Mouse (Mus musculus) heart, embryonic 14.5 days (tissue): ENCODE measurements around the gene Smpx. TPM values are rescaled to one million over a fixed set of nuclear protein-coding genes. Genes with fewer than 3 reads are reported as not detected.

Source experiments
- ATAC-seq: fragments of 200-750 bp; cut with Nextera tagmentation; 2 replicates; pipeline ENCODE4 v1.8.0; 2017; ENCODE audit warnings: low read depth, moderate TSS enrichment; ENCODE audit not compliant: insufficient number of reproducible peaks, insufficient read depth, low FRiP score
- H3K27ac ChIP-seq, 2 experiments: fragments of 200-500 bp in 1 of 2; fragments of 300-500 bp in 1 of 2; sonication (generic) in 1 of 2; replicated peaks in 1 of 2; 2 replicates each; pipeline ENCODE4 v1.5.1; 2012 to 2014; ENCODE audit warnings: low read depth in 2 of 2, low read length in 2 of 2, control low read depth in 1 of 2, mild to moderate bottlenecking in 1 of 2, mixed read lengths in 1 of 2; ENCODE audit not compliant: control insufficient read depth in 1 of 2, insufficient read depth in 1 of 2
- H3K27me3 ChIP-seq: fragments of 300-500 bp; sonication (generic); 2 replicates; pipeline ENCODE4 v1.6.1; 2014; ENCODE audit warnings: mild to moderate bottlenecking, low read length, control low read depth; ENCODE audit not compliant: control insufficient read depth, insufficient read depth
- H3K36me3 ChIP-seq: fragments of 300-500 bp; sonication (generic); 2 replicates; pipeline ENCODE4 v1.6.1; 2014; ENCODE audit warnings: mild to moderate bottlenecking, control low read depth, low read length, mixed read lengths; ENCODE audit not compliant: control insufficient read depth, insufficient read depth
- H3K4me1 ChIP-seq, 2 experiments: fragments of 200-500 bp in 1 of 2; fragments of 300-500 bp in 1 of 2; sonication (generic) in 1 of 2; 2 replicates each; pipeline ENCODE4 v1.6.1; 2012 to 2014; ENCODE audit warnings: low read length in 2 of 2, control low read depth in 1 of 2, mixed read lengths in 1 of 2; ENCODE audit not compliant: control insufficient read depth in 2 of 2, insufficient read depth in 2 of 2
- H3K4me2 ChIP-seq: fragments of 300-500 bp; sonication (generic); 2 replicates; pipeline ENCODE4 v1.6.1; 2014; ENCODE audit warnings: mild to moderate bottlenecking, low read length
- H3K4me3 ChIP-seq, 2 experiments: fragments of 200-500 bp in 1 of 2; fragments of 300-500 bp in 1 of 2; sonication (generic) in 1 of 2; 2 replicates each; pipeline ENCODE4 v1.5.1; 2012 to 2014; ENCODE audit warnings: low read length in 2 of 2, mild to moderate bottlenecking in 2 of 2, control low read depth in 1 of 2, low read depth in 1 of 2, moderate library complexity in 1 of 2; ENCODE audit not compliant: control insufficient read depth in 1 of 2, insufficient read depth in 1 of 2
- H3K9ac ChIP-seq: fragments of 300-500 bp; sonication (generic); 2 replicates; pipeline ENCODE4 v1.6.1; 2014; ENCODE audit warnings: mild to moderate bottlenecking, low read length
- H3K9me3 ChIP-seq: fragments of 300-500 bp; sonication (generic); 2 replicates; pipeline ENCODE4 v1.6.1; 2016; ENCODE audit warnings: low read length, control low read depth; ENCODE audit not compliant: control insufficient read depth
- WGBS: fragments of 180-500 bp; shearing (Covaris S2); extraction: QIAGEN DNeasy Blood & Tissue Kit; methylation state at CpG from one replicate; pipeline ENCODE4 v1.1.7; 2014; 5-methylcytosine and 5-hydroxymethylcytosine counted together
- polyA plus RNA-seq: library from polyadenylated mRNA; unstranded; fragments of >200 nt; fragmentation: Nextera tagmentation; extraction: Ambion mirVana; gene quantifications from 2 replicates; pipeline ENCODE4 v1.2.1, GENCODE M21; 2014

Smpx gene
- polyA plus RNA-seq, 1 experiment from 2014 or later, result 893 TPM

- H3K27me3 ChIP-seq, result no peaks in the 10 kb centered on the region
- ATAC-seq, result no peak
- H3K9ac ChIP-seq, result no peak overlapping the region
- H3K27ac ChIP-seq, result no peak overlapping the region
- 51% methylated on average over 2 of the region's 2 CpGs for WGBS
- no peaks in the 10 kb centered on the region for H3K4me1 ChIP-seq
- H3K4me2 ChIP-seq, result no peak overlapping the region
- no peaks in the 10 kb centered on the region for H3K9me3 ChIP-seq
- 0 out of 2 replicates have a peak, but pooled peaks cover 6% of the 10 kb centered on the region for H3K36me3 ChIP-seq
- H3K4me3 ChIP-seq, result no peak overlapping the region
These were observed 8.5 kb downstream of the Smpx start for GRCm38 (mm10) chrX:157707236-157707635.

- no peak overlapping the region for H3K27ac ChIP-seq
- no peak for ATAC-seq
- 0 out of 2 replicates have a peak, but pooled peaks cover 6% of the 10 kb centered on the region for H3K36me3 ChIP-seq
- 61% methylated on average over 4 of the region's 4 CpGs for WGBS
- no peaks in the 10 kb centered on the region for H3K4me1 ChIP-seq
- no peak overlapping the region for H3K4me2 ChIP-seq
- no peak overlapping the region for H3K9ac ChIP-seq
- H3K4me3 ChIP-seq, result no peak overlapping the region
- H3K9me3 ChIP-seq, result no peaks in the 10 kb centered on the region
- no peaks in the 10 kb centered on the region for H3K27me3 ChIP-seq
These were observed 10.0 kb downstream of the Smpx start for GRCm38 (mm10) chrX:157708616-157709280.

GRCm38 (mm10) chrX:157719907-157720306 is 21.2 kb downstream of the Smpx start:
- H3K27ac ChIP-seq, result no peak overlapping the region
- H3K27me3 ChIP-seq, result no peaks in the 10 kb centered on the region
- H3K9ac ChIP-seq, result no peak overlapping the region
- no peak overlapping the region for H3K4me2 ChIP-seq
- no peak for ATAC-seq
- H3K4me1 ChIP-seq, result no peaks in the 10 kb centered on the region
- WGBS, result 62% methylated on average over 3 of the region's 3 CpGs
- H3K36me3 ChIP-seq, result peaks cover 60% of the 10 kb centered on the region
- H3K9me3 ChIP-seq, result no peaks in the 10 kb centered on the region
- H3K4me3 ChIP-seq, result no peak overlapping the region

GRCm38 (mm10) chrX:157730622-157731341 is 32.1 kb downstream of the Smpx start:
- H3K4me3 ChIP-seq, result no peak overlapping the region
- no peak overlapping the region for H3K27ac ChIP-seq
- no peak overlapping the region for H3K9ac ChIP-seq
- H3K9me3 ChIP-seq, result no peaks in the 10 kb centered on the region
- 28% methylated on average over 7 of the region's 7 CpGs for WGBS
- ATAC-seq, result no peak
- no peaks in the 10 kb centered on the region; a peak in 1 of 4 replicates for H3K4me1 ChIP-seq
- peaks cover 13% of the 10 kb centered on the region for H3K36me3 ChIP-seq
- H3K4me2 ChIP-seq, result no peak overlapping the region
- no peaks in the 10 kb centered on the region for H3K27me3 ChIP-seq

- H3K4me3 ChIP-seq, result no peak overlapping the region
- H3K27ac ChIP-seq, result no peak overlapping the region; a peak in 1 of 4 replicates
- no peaks in the 10 kb centered on the region for H3K9me3 ChIP-seq
- H3K27me3 ChIP-seq, result no peaks in the 10 kb centered on the region
- peaks cover 10% of the 10 kb centered on the region for H3K36me3 ChIP-seq
- no peak for ATAC-seq
- H3K4me2 ChIP-seq, result no peak overlapping the region
- 36% methylated on average over 9 of the region's 9 CpGs for WGBS
- H3K4me1 ChIP-seq, result no peaks in the 10 kb centered on the region; a peak in 1 of 4 replicates
- H3K9ac ChIP-seq, result no peak overlapping the region
These were observed 33.1 kb downstream of the Smpx start for GRCm38 (mm10) chrX:157731658-157732314.

GRCm38 (mm10) chrX:157732346-157732745 is 33.6 kb downstream of the Smpx start:
- Histone ChIP-seq H3K27ac (no peak overlapping the region), H3K9me3 (no peaks in the 10 kb centered on the region), H3K4me3 (no peak overlapping the region), H3K4me1 (no peaks in the 10 kb centered on the region; a peak in 1 of 4 replicates), H3K9ac (no peak overlapping the region), H3K4me2 (no peak overlapping the region), H3K36me3 (peaks cover 10% of the 10 kb centered on the region), H3K27me3 (no peaks in the 10 kb centered on the region)
- ATAC-seq, result no peak
- 45% methylated on average over 3 of the region's 3 CpGs for WGBS

- Histone ChIP-seq H3K4me2 (no peak overlapping the region), H3K4me3 (no peak overlapping the region), H3K27me3 (no peaks in the 10 kb centered on the region), H3K27ac (no peak overlapping the region), H3K36me3 (peaks cover 13% of the 10 kb centered on the region; the same call in 1 of the 2 replicates), H3K9me3 (no peaks in the 10 kb centered on the region), H3K4me1 (no peaks in the 10 kb centered on the region; a peak in 1 of 4 replicates), H3K9ac (no peak overlapping the region)
- WGBS, result 46% methylated on average over 2 of the region's 2 CpGs
- ATAC-seq, result no peak
These were observed 35.1 kb downstream of the Smpx start for GRCm38 (mm10) chrX:157733836-157734235.
